Comparison of ENCODE assay signal across 13 mouse cellular contexts in the genomic region with DNA sequence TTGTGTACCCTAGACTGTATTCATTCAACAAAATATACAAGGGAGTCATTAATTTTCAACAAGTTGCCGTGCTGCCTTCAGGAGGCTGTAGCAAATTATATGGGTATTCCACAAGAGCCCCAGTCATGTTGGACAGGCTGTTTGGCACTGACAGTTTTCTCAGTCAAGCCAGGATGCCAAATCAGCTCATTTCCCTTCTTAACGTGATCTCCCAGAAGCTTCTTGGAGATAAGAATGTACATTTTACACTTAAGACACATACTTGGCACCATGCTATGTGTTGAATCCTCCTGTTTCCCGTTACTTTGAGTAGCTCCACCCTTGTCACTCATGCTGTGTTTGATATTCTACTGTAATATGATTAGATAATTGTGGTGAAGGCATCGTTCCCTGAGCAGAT.
"Had no signal": no experiment of that assay in that cellular context is flagged by ENCODE, and none has a peak within 500 bp of the region (broad histone marks: within the 10 kb centered on the region; RNA-seq: fewer than 3 reads in every experiment).

No protein-coding gene starts in this region.

- H3K4me1 ChIP-seq: kidney, embryonic 15.5 days; limb, embryonic 10.5 days; liver, embryonic 15.5 days; lung, embryonic 15.5 days; midbrain, embryonic 15.5 days; neural tube, embryonic 12.5 days; stomach, embryonic 15.5 days had no signal

- H3K27me3 ChIP-seq: kidney, embryonic 15.5 days; liver, embryonic 15.5 days; lung, embryonic 15.5 days; midbrain, embryonic 15.5 days; neural tube, embryonic 12.5 days; stomach, embryonic 15.5 days had no signal

- H3K36me3 ChIP-seq: kidney, embryonic 15.5 days; limb, embryonic 10.5 days; liver, embryonic 15.5 days; lung, embryonic 15.5 days; midbrain, embryonic 15.5 days; neural tube, embryonic 12.5 days; stomach, embryonic 15.5 days had no signal

- H3K9me3 ChIP-seq: kidney, embryonic 15.5 days; limb, embryonic 10.5 days; liver, embryonic 15.5 days; lung, embryonic 15.5 days; midbrain, embryonic 15.5 days; neural tube, embryonic 12.5 days; stomach, embryonic 15.5 days had no signal

- H3K9ac ChIP-seq: kidney, embryonic 15.5 days; liver, embryonic 15.5 days; lung, embryonic 15.5 days; midbrain, embryonic 15.5 days; neural tube, embryonic 12.5 days; stomach, embryonic 15.5 days had no signal

- H3K4me2 ChIP-seq: kidney, embryonic 15.5 days; liver, embryonic 11.5 days; liver, embryonic 15.5 days; lung, embryonic 15.5 days; midbrain, embryonic 15.5 days; neural tube, embryonic 12.5 days; stomach, embryonic 15.5 days had no signal

- H3K4me3 ChIP-seq: kidney, embryonic 15.5 days; limb, embryonic 10.5 days; liver, embryonic 15.5 days; lung, embryonic 15.5 days; midbrain, embryonic 15.5 days; neural tube, embryonic 12.5 days; stomach, embryonic 15.5 days had no signal

- DNase-seq: lung, postnatal 36 days; right cerebral cortex, postnatal 14 days; thymus, adult 2 months; thymus, postnatal 25 days had no signal

- ATAC-seq: intestine, embryonic 16.5 days; midbrain, embryonic 15.5 days had no signal

- H3K27ac ChIP-seq: kidney, embryonic 15.5 days; limb, embryonic 10.5 days; liver, embryonic 15.5 days; lung, embryonic 15.5 days; midbrain, embryonic 15.5 days; neural tube, embryonic 12.5 days; stomach, embryonic 15.5 days had no signal
